Mouse (Mus musculus) kidney, embryonic 14.5 days (tissue): ENCODE data around the gene Smok3c. TPM values are rescaled to one million over a fixed set of nuclear protein-coding genes. Genes with fewer than 3 reads are reported as not detected.
A peak's percentile ranks its signal among the peaks of the same experiment; 100 is the strongest.

Experiments used
- ATAC-seq: fragments of 200-750 bp; cut with Nextera tagmentation; 2 replicates; pipeline ENCODE4 v1.8.0; 2017; ENCODE audit warnings: moderate number of reproducible peaks, mild to moderate bottlenecking, moderate TSS enrichment, moderate library complexity; ENCODE audit not compliant: low FRiP score, low TSS enrichment
- H3K27ac ChIP-seq: fragments of 300-500 bp; sonication (generic); 2 replicates; pipeline ENCODE4 v1.5.1; 2014; ENCODE audit warnings: low read depth, mild to moderate bottlenecking, low read length, moderate library complexity, mixed read lengths
- H3K27me3 ChIP-seq: fragments of 300-500 bp; sonication (generic); 2 replicates; pipeline ENCODE4 v1.6.1; 2014; ENCODE audit warnings: mild to moderate bottlenecking, low read length; ENCODE audit not compliant: control insufficient read depth, insufficient read depth
- H3K36me3 ChIP-seq: fragments of 300-500 bp; sonication (generic); 2 replicates; pipeline ENCODE4 v1.6.1; 2014; ENCODE audit warnings: low read length, mixed read lengths; ENCODE audit not compliant: control insufficient read depth, insufficient read depth
- H3K4me1 ChIP-seq: fragments of 300-500 bp; sonication (generic); 2 replicates; pipeline ENCODE4 v1.6.1; 2014; ENCODE audit warnings: low read length, mixed read lengths; ENCODE audit not compliant: control insufficient read depth, insufficient read depth
- H3K4me2 ChIP-seq: fragments of 300-500 bp; sonication (generic); replicated peaks from 2 replicates; pipeline ENCODE4 v1.6.1; 2014; ENCODE audit warnings: low read depth, mild to moderate bottlenecking, low read length
- H3K4me3 ChIP-seq: fragments of 300-500 bp; sonication (generic); 2 replicates; pipeline ENCODE4 v1.5.1; 2014; ENCODE audit warnings: mild to moderate bottlenecking, low read length
- H3K9ac ChIP-seq: fragments of 300-500 bp; sonication (generic); 2 replicates; pipeline ENCODE4 v1.6.1; 2014; ENCODE audit warnings: low read depth, mild to moderate bottlenecking, low read length, moderate library complexity
- H3K9me3 ChIP-seq: fragments of 300-500 bp; sonication (generic); 2 replicates; pipeline ENCODE4 v1.6.1; 2016; ENCODE audit warnings: low read length; ENCODE audit not compliant: control insufficient read depth
- WGBS: fragments of 180-500 bp; shearing (Covaris S2); extraction: QIAGEN DNeasy Blood & Tissue Kit; methylation state at CpG from one replicate; pipeline ENCODE4 v1.1.7; 2014; 5-methylcytosine and 5-hydroxymethylcytosine counted together
- polyA plus RNA-seq: library from polyadenylated mRNA; unstranded; fragments of >200 nt; fragmentation: Nextera tagmentation; extraction: Ambion mirVana; gene quantifications from 2 replicates; pipeline ENCODE4 v1.2.1, GENCODE M21; 2014

The Smok3c gene
- polyA plus RNA-seq, 1 experiment from 2014 or later, result not detected

GRCm38 (mm10) chr5:138076148-138076547 is 23.2 kb downstream of the Smok3c start:
- H3K4me3 ChIP-seq, result no peak overlapping the region
- H3K27ac ChIP-seq, result no peak overlapping the region
- no peak overlapping the region for H3K9ac ChIP-seq
- no peaks in the 10 kb centered on the region for H3K36me3 ChIP-seq
- H3K4me2 ChIP-seq, result no peak overlapping the region
- H3K27me3 ChIP-seq, result no peaks in the 10 kb centered on the region
- 55% methylated on average over 2 of the region's 2 CpGs for WGBS
- ATAC-seq, result no peak
- H3K4me1 ChIP-seq, result no peaks in the 10 kb centered on the region
- no peaks in the 10 kb centered on the region for H3K9me3 ChIP-seq

- no peaks in the 10 kb centered on the region for H3K36me3 ChIP-seq
- WGBS, result 90% methylated on average over 5 of the region's 5 CpGs
- no peak for ATAC-seq
- H3K27me3 ChIP-seq, result no peaks in the 10 kb centered on the region
- no peak overlapping the region for H3K4me2 ChIP-seq
- H3K27ac ChIP-seq, result no peak overlapping the region
- H3K9me3 ChIP-seq, result no peaks in the 10 kb centered on the region
- no peak overlapping the region for H3K4me3 ChIP-seq
- no peaks in the 10 kb centered on the region for H3K4me1 ChIP-seq
- no peak overlapping the region for H3K9ac ChIP-seq
Observed at GRCm38 (mm10) chr5:138080456-138080855, 27.5 kb downstream of the Smok3c start.

- Histone ChIP-seq H3K27ac (no peak overlapping the region), H3K27me3 (no peaks in the 10 kb centered on the region), H3K4me3 (no peak overlapping the region), H3K9me3 (no peaks in the 10 kb centered on the region), H3K4me2 (no peak overlapping the region), H3K9ac (no peak overlapping the region), H3K4me1 (peaks cover 6% of the 10 kb centered on the region; the same call in 1 of the 2 replicates), H3K36me3 (no peaks in the 10 kb centered on the region)
- ATAC-seq, result no peak
- 81% methylated on average over 9 of the region's 9 CpGs for WGBS
Observed at GRCm38 (mm10) chr5:138081446-138081845, 28.5 kb downstream of the Smok3c start.

- WGBS, result 69% methylated on average over 2 of the region's 2 CpGs
- peaks cover 17% of the 10 kb centered on the region for H3K4me1 ChIP-seq
Observed at GRCm38 (mm10) chr5:138083318-138083900, 30.4 kb downstream of the Smok3c start.

GRCm38 (mm10) chr5:138083936-138084335 is 30.9 kb downstream of the Smok3c start:
- H3K9ac ChIP-seq, result no peak overlapping the region
- no peaks in the 10 kb centered on the region for H3K9me3 ChIP-seq
- peaks cover 13% of the 10 kb centered on the region; the same call in 1 of the 2 replicates for H3K36me3 ChIP-seq
- no peak overlapping the region for H3K4me3 ChIP-seq
- ATAC-seq, result no peak
- 88% methylated on average over 2 of the region's 2 CpGs for WGBS
- no peak overlapping the region for H3K4me2 ChIP-seq
- H3K4me1 ChIP-seq, result peaks cover 21% of the 10 kb centered on the region
- no peak overlapping the region for H3K27ac ChIP-seq
- H3K27me3 ChIP-seq, result no peaks in the 10 kb centered on the region

More at GRCm38 (mm10) chr5:138083318-138083900, 30.4 kb downstream of the Smok3c start:
- Histone ChIP-seq H3K4me3 (no peak overlapping the region), H3K36me3 (peaks cover 12% of the 10 kb centered on the region; the same call in 1 of the 2 replicates), H3K4me2 (no peak overlapping the region), H3K9me3 (no peaks in the 10 kb centered on the region), H3K27ac (no peak overlapping the region), H3K9ac (no peak overlapping the region), H3K27me3 (no peaks in the 10 kb centered on the region)
- ATAC-seq, result no peak

GRCm38 (mm10) chr5:138084507-138084906 is 31.5 kb downstream of the Smok3c start:
- Histone ChIP-seq H3K27ac (no peak overlapping the region), H3K36me3 (peaks cover 18% of the 10 kb centered on the region; the same call in 1 of the 2 replicates), H3K9me3 (no peaks in the 10 kb centered on the region), H3K4me2 (peak overlapping the region; percentile 39), H3K4me3 (peak overlapping the region; percentile 93), H3K27me3 (no peaks in the 10 kb centered on the region), H3K4me1 (peaks cover 21% of the 10 kb centered on the region), H3K9ac (no peak overlapping the region)
- peak; percentile 21; the same call in 1 of the 2 replicates for ATAC-seq
- 44% methylated on average over 2 of the region's 2 CpGs for WGBS

- under 1% methylated on average over 27 of the region's 27 CpGs for WGBS
- H3K4me3 ChIP-seq, result peak within 1 kb of the TSS; percentile 93
- peak; percentile 95 for ATAC-seq
- peak within 1 kb of the TSS; percentile 58 for H3K4me2 ChIP-seq
- peak within 1 kb of the TSS; percentile 98 for H3K9ac ChIP-seq
- peaks cover 21% of the 10 kb centered on the region for H3K4me1 ChIP-seq
- H3K27me3 ChIP-seq, result no peaks in the 10 kb centered on the region
- peaks cover 18% of the 10 kb centered on the region; the same call in 1 of the 2 replicates for H3K36me3 ChIP-seq
- peak within 1 kb of the TSS; percentile 86 for H3K27ac ChIP-seq
- H3K9me3 ChIP-seq, result no peaks in the 10 kb centered on the region
Observed at GRCm38 (mm10) chr5:138084996-138085395, 32.0 kb downstream of the Smok3c start, which contains the start of gene Zkscan1. Zkscan1 (plus strand) TSS chr5:138085084.

GRCm38 (mm10) chr5:138085421-138085911 is 32.5 kb downstream of the Smok3c start:
- H3K27ac ChIP-seq, result peak overlapping the region; percentile 86
- peaks cover 18% of the 10 kb centered on the region; the same call in 1 of the 2 replicates for H3K36me3 ChIP-seq
- H3K4me2 ChIP-seq, result peak overlapping the region; percentile 58
- H3K4me1 ChIP-seq, result peaks cover 21% of the 10 kb centered on the region
- WGBS, result under 1% methylated on average over 18 of the region's 18 CpGs
- no peaks in the 10 kb centered on the region for H3K27me3 ChIP-seq
- peak overlapping the region; percentile 98 for H3K9ac ChIP-seq
- ATAC-seq, result no peak
- no peaks in the 10 kb centered on the region for H3K9me3 ChIP-seq
- peak overlapping the region; percentile 93 for H3K4me3 ChIP-seq

GRCm38 (mm10) chr5:138086842-138087241 is 33.8 kb downstream of the Smok3c start:
- ATAC-seq, result no peak
- H3K9ac ChIP-seq, result peak overlapping the region; percentile 18; the same call in 1 of the 2 replicates
- H3K4me2 ChIP-seq, result peak overlapping the region; percentile 58
- no peak overlapping the region; the same call in 1 of the 2 replicates for H3K4me3 ChIP-seq
- no peaks in the 10 kb centered on the region for H3K27me3 ChIP-seq
- WGBS, result 64% methylated on average over 3 of the region's 3 CpGs
- H3K27ac ChIP-seq, result no peak overlapping the region
- H3K4me1 ChIP-seq, result peaks cover 21% of the 10 kb centered on the region
- H3K9me3 ChIP-seq, result no peaks in the 10 kb centered on the region
- peaks cover 18% of the 10 kb centered on the region; the same call in 1 of the 2 replicates for H3K36me3 ChIP-seq
